Mouse (Mus musculus) ES-E14 (cell line): ENCODE measurements around the gene Rtf1. TPM values are rescaled to one million over a fixed set of nuclear protein-coding genes. Genes with fewer than 3 reads are reported as not detected.
"Not testable (repeated sequence)": the region's sequence is repeated elsewhere in the genome, so short reads cannot be mapped to it uniquely, and the experiment has no call there.

ENCODE experiments used
- DNase-seq: peaks from one replicate; pipeline ENCODE4 v3.0.0-alpha.2; 2013; ENCODE audit warnings: low read depth, low spot score
- H3K27ac ChIP-seq: 2 replicates; pipeline ENCODE4 v1.5.1; 2012; ENCODE audit warnings: low read depth, mild to moderate bottlenecking, low read length, moderate library complexity, mixed read lengths; ENCODE audit not compliant: poor library complexity, insufficient read depth, severe bottlenecking
- H3K36me3 ChIP-seq: 2 replicates; pipeline ENCODE4 v1.6.1; 2012; ENCODE audit warnings: mild to moderate bottlenecking, low read length, moderate library complexity, mixed read lengths; ENCODE audit not compliant: control insufficient read depth, poor library complexity, insufficient read depth, severe bottlenecking
- H3K4me1 ChIP-seq, 2 experiments: fragments of 150-350 bp in 1 of 2; sonication (generic) in 1 of 2; 2 replicates each; pipeline ENCODE4 v1.6.1; 2012; ENCODE audit warnings: low read length in 2 of 2, mild to moderate bottlenecking in 1 of 2, mixed read lengths in 1 of 2; ENCODE audit not compliant: control insufficient read depth in 2 of 2, insufficient read depth in 2 of 2, poor library complexity in 1 of 2
- H3K4me3 ChIP-seq, 2 experiments: fragments of 150-350 bp in 1 of 2; sonication (generic) in 1 of 2; 2 replicates each; pipeline ENCODE4 v1.5.1; 2012; ENCODE audit warnings: low read length in 2 of 2, low read depth in 1 of 2, mild to moderate bottlenecking in 1 of 2, mixed read lengths in 1 of 2; ENCODE audit not compliant: insufficient read depth in 1 of 2, poor library complexity in 1 of 2, severe bottlenecking in 1 of 2
- H3K9ac ChIP-seq: 2 replicates; pipeline ENCODE4 v1.6.1; 2012; ENCODE audit warnings: low read depth, mild to moderate bottlenecking, low read length, mixed read lengths; ENCODE audit not compliant: poor library complexity, insufficient read depth, severe bottlenecking
- H3K9me3 ChIP-seq: fragments of 150-350 bp; sonication (generic); 2 replicates; pipeline ENCODE4 v1.6.1; 2012; ENCODE audit warnings: low read depth, mild to moderate bottlenecking, low read length; ENCODE audit not compliant: control insufficient read depth, insufficient read depth
- CHD2 ChIP-seq: IDR thresholded peaks from 2 replicates; pipeline ENCODE4 v1.6.1; 2014; ENCODE audit warnings: mild to moderate bottlenecking, low read depth, low read length, inconsistent platforms
- HCFC1 ChIP-seq: IDR thresholded peaks from 2 replicates; pipeline ENCODE4 v1.6.1; 2012; ENCODE audit warnings: low read length, inconsistent platforms, borderline replicate concordance; ENCODE audit not compliant: insufficient read depth
- MAFK ChIP-seq: IDR thresholded peaks from 2 replicates; pipeline ENCODE4 v1.6.1; 2014; ENCODE audit warnings: mild to moderate bottlenecking, low read depth, low read length, inconsistent platforms; ENCODE audit not compliant: insufficient read depth
- ZC3H11A ChIP-seq: IDR thresholded peaks from 2 replicates; pipeline ENCODE4 v1.6.1; 2012; ENCODE audit warnings: low read depth, mild to moderate bottlenecking, inconsistent platforms, low read length, borderline replicate concordance
- ZNF384 ChIP-seq: IDR thresholded peaks from 2 replicates; pipeline ENCODE4 v1.6.1; 2012; ENCODE audit warnings: low read depth, low read length, inconsistent platforms
- in situ Hi-C, 2 experiments: fragments of 600-800 bp; cut with MboI; formaldehyde crosslinking; loops; one replicate each; pipeline ENCODE4 v1.15.1; 2025; ENCODE audit warnings: low sequenced_read_pairs in 2 of 2, inconsistent platforms in 1 of 2; ENCODE audit not compliant: unreplicated experiment in 2 of 2
- total RNA-seq: library from RNA; depleted of rRNA; stranded (reverse); fragments of 300-350 nt; gene quantifications from 2 replicates; pipeline ENCODE4 v1.2.3, GENCODE M21; 2012

Rtf1 gene
- total RNA-seq, 1 experiment, result 12.1 TPM

DNA sequence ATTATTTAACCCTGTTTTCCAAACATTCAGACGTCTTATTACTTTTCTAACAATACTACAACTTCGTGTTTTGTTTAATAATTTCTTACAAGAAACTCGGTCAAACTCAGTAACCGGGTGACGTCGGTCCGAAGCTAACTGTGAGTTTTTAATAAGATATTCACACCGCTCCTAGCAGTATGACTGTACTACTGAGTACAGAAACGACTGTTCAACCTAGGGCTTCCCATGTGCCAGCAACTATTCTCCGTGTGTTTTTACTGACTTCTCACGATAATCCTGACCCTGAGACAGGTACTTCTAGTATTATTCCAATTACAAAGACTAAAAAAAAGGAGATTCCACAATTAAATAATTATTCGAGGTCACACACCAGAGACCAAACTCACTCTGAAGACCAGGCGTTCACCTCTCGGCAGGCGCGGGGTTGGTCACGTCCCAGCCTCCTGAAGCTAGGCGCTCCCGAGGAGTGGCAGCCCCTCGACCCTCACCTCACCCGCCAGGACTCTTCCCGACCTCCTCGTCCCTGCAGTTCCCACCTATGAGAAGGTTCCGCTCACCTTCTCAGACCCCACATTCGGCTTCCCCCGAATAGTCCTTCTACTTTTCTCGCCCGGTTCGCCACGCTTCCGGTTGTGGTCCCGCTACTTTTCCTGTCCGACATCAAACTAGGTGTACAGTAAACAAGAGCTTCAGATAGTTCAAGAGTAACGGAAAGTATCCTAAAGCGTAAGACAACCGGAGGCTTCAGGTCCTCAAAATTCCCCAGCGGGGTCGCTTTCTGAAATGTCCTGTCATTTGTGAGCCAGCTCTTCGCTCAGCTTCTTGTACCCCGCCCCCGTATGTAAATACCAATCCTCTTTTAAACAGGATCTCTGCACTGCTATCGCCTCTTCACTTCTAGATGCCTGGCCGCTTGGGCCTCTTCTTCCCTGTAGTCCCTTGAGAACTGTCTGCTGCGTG lies 12.4 kb upstream of the Rtf1 start, which contains the start of gene Ndufaf1:
Gene Ndufaf1 (minus strand): TSS at position 608 of the 963 bp plus-strand sequence.
- H3K4me1 ChIP-seq, result no peaks in the 10 kb centered on the region; a peak in 2 of 4 replicates
- peak within 1 kb of the TSS; percentile 99 for H3K9ac ChIP-seq
- no peaks in the 10 kb centered on the region for H3K9me3 ChIP-seq
- in situ Hi-C loops, result no loop called here
- no peak for TF ChIP-seq ZC3H11A
- TF ChIP-seq HCFC1, result peak; percentile 87
- peak within 1 kb of the TSS; percentile 93 to 99 for H3K4me3 ChIP-seq
- peaks cover 3% of the 10 kb centered on the region; the same call in 1 of the 2 replicates for H3K36me3 ChIP-seq
- H3K27ac ChIP-seq, result no peak within 1 kb of the TSS
- peak; percentile 89 for DNase-seq

- H3K4me1 ChIP-seq, H3K27ac ChIP-seq, in situ Hi-C loops, H3K9me3 ChIP-seq, H3K4me3 ChIP-seq, DNase-seq, H3K36me3 ChIP-seq, H3K9ac ChIP-seq: not testable (repeated sequence)
These were observed 9.1 kb upstream of the Rtf1 start for GRCm38 (mm10) chr2:119665744-119666143.

DNA sequence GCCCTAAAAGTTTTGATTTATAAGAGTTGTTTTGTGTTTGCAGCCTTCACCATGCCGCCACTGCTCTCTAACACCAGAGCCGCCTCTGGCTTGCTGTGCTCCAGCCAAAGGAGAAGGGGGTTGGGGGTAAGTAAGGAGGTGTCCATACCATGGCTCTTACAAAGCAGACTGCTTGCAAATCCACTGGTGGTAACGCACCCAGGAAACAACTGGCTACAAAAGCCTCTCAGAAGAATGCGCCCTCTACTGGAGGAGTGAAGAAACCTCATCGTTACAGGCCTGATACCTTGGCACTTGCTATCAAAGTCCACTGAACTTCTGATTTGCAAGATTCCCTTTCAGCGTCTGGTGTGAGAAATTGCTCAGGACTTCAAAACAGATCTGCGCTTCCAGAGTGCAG lies 5.9 kb upstream of the Rtf1 start:
- Histone ChIP-seq H3K36me3 (no peaks in the 10 kb centered on the region), H3K9me3 (no peaks in the 10 kb centered on the region), H3K9ac (no peak overlapping the region), H3K27ac (no peak overlapping the region), H3K4me1 (no peaks in the 10 kb centered on the region), H3K4me3 (no peak overlapping the region)
- no peak for DNase-seq
- in situ Hi-C loops, result no loop called here
- TF ChIP-seq MAFK (no peak), HCFC1 (no peak), CHD2 (no peak), ZC3H11A (no peak), ZNF384 (no peak)

GRCm38 (mm10) chr2:119675215-119675784 lies 432 bp downstream of the Rtf1 start:
- DNase-seq, result no peak
- peaks cover 2% of the 10 kb centered on the region; the same call in 1 of the 2 replicates for H3K36me3 ChIP-seq
- TF ChIP-seq CHD2, result no peak
- in situ Hi-C loops, result no loop called here
- H3K4me1 ChIP-seq, result peaks cover 0 to 3% of the 10 kb centered on the region in 2 experiments; a peak in 1 of 4 replicates
- peak overlapping the region; percentile 90 to 98 for H3K4me3 ChIP-seq
- H3K9me3 ChIP-seq, result no peaks in the 10 kb centered on the region
- no peak overlapping the region; the same call in 1 of the 2 replicates for H3K27ac ChIP-seq
- peak overlapping the region; percentile 95 for H3K9ac ChIP-seq

GRCm38 (mm10) chr2:119675831-119676230 lies 963 bp downstream of the Rtf1 start:
- no peak for TF ChIP-seq ZC3H11A
- Histone ChIP-seq H3K4me1 (peaks cover 0 to 3% of the 10 kb centered on the region in 2 experiments; a peak in 1 of 4 replicates), H3K9ac (peak overlapping the region; percentile 95), H3K27ac (no peak overlapping the region), H3K9me3 (no peaks in the 10 kb centered on the region), H3K36me3 (peaks cover 2% of the 10 kb centered on the region; the same call in 1 of the 2 replicates), H3K4me3 (peak overlapping the region; percentile 90 to 98)
- DNase-seq, result no peak
- in situ Hi-C loops, result no loop called here
